Mouse (Mus musculus) testis, adult 2 months (tissue): Measurements from ENCODE around the gene Mrpl3.

Experiments used
- CTCF ChIP-seq: fragments of 200-500 bp; IDR thresholded peaks from 2 replicates; pipeline ENCODE4 v1.5.1; 2012; ENCODE audit warnings: low read depth, mild to moderate bottlenecking, inconsistent platforms, low read length, moderate library complexity; ENCODE audit not compliant: control insufficient read depth, insufficient read depth, insufficient replicate concordance
- POLR2A ChIP-seq: fragments of 200-500 bp; IDR thresholded peaks from 2 replicates; pipeline ENCODE4 v1.6.1; 2012; ENCODE audit warnings: low read depth, mild to moderate bottlenecking, inconsistent platforms, low read length, moderate library complexity; ENCODE audit not compliant: control insufficient read depth

DNA sequence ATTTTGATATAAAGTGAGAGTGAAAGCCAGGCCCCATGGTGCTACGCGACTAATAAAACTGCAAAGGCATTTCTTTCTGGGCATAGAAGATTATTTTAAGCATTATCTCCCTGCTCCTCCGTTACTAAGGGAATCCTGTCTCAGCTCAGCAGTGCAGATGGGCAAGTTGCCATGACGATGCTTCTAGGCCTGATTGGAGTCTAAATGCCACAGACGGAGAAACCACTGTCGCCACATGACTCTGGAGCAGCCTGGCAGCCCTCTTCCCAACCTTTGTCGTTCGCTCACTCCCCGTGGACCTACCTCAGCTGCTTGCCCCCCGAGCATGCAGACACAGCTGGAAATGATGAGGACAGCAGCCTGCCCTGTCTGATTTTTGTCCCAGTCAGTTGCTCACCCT is 4.7 kb upstream of the Mrpl3 start:
- no peak for TF ChIP-seq POLR2A
- no peak for TF ChIP-seq CTCF
